Mouse (Mus musculus) fibroblast of lung, adult 2 months (primary cell): ENCODE measurements around the gene Abcd2.

Experiments used
- DNase-seq: peaks from one replicate; pipeline ENCODE4 v3.0.0-alpha.2; 2011; ENCODE audit warnings: low read depth

Abcd2 gene

DNA sequence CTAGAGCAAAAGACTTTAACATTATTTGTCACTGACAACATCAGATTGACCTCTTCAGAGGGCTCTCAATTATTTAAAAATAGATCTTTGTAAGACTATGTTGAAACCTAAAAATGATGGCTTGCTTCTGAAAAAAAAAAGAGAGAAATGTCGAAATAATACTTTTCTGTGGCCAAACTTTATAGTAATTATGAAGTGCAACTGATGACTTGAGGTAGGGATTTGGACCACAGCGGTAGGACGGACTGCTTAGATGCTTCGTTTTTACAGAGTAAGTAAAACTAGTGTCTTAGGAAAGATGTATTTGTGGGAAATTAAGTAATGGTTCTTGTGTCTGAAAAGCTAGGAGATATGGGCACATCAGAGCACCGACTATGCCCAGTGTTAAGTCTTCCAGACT lies 30.4 kb downstream of the Abcd2 start:
- DNase-seq = no peak

DNA sequence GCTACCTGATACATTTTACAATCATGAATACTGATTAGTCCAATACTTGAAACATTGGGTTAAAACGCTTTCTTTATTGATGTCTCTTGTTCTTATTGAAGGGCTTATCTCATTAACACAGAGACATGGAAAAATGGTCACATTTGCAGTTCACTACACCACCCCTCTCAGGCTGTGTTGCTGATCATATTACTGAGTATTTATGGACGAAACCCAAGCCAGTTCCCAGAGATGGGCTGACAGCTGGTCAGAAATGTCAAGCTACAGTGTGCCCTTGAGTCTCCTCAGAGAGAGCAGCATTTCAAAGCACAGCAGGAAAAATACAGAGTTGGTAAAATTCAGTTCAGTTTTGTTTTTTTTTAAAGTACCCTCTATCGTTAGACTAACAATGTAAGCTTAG lies 38.3 kb downstream of the Abcd2 start:
- DNase-seq = no peak

DNA sequence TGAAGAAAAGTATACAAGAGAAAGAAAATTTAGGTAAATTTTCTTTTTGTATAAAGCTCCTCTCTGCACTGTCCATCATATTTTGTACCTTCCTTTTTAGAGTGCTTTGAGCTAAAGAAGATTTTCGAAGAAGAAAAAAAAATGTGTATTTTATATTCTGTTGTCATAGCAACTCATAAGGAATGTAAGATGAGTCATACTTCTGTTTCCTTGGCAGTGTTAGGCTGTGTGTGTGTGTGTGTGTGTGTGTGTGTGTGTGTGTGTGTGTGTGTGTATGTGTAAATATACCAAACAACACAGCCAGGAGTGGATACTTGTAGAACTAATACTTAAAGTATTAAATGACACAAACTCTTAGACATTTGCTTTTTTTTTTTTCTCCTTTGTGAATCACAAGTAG lies 39.0 kb downstream of the Abcd2 start:
- no peak for DNase-seq

DNA sequence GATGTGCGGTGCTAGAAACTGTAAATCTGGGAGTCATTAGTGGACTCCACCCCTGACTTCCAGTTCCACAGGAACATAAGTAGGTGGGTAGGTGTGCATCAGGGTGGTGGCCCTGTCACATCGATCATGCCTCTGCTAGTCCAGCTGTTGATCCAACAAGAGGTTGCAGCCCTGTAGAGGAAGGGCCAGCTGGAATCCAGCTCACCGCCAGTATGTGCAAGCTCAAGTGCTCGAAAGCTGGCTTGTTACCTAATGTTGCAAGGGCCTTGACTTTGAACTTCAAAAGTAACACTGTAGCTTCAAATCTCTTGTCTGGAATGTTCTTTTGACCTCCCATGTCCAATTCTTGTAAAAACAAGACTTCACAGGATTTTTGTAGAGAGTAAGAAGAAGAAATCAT lies 67.0 kb downstream of the Abcd2 start:
- DNase-seq = no peak

DNA sequence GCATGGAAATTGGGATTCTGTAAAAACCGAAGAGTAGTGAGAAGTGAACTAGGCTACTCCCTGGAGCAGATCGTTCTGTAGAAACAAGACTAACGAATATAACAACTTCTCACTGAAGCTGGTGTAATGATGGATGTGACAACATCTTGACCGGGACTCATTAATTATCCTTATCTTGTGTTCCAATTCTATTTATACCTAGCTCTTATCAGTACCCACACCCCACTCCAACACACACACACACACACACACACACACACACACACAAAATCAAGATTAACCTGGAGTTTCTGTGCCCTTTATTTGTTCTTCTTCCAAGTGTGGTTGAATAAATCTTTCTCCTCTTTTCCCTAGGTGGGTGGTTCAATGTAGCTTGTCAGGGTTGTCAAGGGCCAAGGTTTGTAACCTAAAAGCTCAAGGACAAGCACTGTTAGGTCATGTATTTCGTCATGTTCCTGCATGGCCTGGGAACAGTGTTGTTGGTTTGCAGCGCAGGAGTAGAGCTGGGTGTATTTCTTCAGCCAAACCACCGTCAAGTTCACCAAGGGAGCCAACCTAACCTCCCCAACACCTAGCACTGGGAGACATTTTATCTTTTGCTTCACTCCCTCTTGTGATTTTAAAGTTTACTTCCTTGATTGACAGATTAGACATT lies 78.9 kb downstream of the Abcd2 start:
- DNase-seq = no peak

DNA sequence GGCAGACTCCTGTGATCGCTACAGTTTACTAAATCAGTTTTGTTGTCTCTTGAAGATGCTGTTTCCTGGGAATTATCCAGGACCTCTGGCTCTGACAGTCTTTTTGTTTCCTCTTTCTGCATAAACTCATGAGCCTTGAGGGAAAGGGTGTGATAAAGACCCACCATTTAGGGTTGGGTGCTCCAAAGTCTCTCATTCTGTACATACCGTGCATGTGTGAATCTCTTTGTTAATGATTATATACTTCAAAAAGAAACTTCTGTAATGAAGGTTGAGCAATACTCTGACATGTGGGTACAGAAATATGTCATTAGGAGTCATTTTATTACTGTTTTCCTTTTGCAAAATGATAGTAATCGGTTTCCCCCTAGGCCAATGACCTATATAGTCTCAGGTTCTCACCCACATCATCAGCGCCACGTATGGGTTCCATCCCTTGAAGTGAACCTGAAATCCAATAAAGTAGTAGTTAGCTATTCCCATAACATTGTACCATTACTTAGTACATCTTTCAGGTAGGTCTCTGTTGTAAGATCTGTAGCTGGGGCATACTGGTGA lies 83.4 kb downstream of the Abcd2 start:
- DNase-seq = no peak

DNA sequence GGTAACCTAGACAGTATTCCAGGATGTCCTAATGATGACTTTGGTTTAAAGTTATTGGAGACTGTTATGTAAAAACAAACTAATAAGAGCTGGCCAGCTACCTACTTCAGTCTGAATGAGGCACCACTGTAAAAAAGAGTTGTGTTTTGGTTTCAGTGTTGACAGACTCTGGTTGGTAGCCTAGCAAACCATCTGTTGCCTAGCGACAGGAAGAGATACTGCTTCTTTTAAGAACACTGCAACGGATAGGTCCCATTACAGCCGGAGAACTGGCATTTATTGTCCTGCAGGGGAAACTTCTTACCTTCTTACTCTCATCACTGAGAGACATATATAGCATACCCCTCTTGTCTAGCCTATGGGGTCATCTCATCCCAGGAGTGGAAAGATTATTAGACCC lies 86.7 kb downstream of the Abcd2 start:
- no peak for DNase-seq

DNA sequence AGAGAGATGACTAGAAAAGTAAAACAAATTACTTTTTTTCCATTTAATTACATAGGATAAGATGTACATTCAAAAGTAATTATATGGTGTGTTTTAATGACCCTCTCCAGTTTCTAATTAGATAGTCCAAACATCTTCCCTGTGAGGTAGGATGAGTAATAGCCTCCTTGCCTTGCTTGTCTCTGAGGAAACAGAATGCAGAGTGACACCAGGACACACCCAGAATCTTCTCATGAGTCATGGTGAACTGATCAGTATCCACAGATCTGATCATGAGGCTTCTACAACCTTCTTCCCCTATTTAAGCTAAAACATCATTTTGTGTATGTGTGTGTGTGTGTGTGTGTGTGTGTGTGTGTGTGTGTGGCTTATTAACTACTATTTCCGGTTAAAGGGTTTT lies 87.3 kb downstream of the Abcd2 start:
- no peak for DNase-seq

DNA sequence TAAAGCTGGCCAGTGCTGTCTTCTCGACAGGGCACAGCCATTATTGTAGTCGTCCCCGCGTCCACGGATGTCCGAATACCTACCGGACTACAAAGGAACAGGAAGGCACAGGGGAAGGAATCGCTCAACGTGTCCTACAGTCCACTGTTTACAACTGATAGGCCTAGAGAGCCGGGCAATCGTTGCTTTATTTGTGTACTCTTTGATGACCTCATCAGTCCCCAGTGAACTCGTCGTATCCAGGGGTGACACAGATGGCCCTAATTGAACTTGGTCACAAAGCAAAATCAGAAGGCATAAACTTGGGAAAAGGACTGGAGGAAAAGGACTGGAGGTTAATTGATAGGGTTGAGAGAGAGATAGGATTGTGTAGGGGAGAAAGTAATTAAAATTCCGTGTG lies 87.8 kb downstream of the Abcd2 start:
- DNase-seq = no peak

DNA sequence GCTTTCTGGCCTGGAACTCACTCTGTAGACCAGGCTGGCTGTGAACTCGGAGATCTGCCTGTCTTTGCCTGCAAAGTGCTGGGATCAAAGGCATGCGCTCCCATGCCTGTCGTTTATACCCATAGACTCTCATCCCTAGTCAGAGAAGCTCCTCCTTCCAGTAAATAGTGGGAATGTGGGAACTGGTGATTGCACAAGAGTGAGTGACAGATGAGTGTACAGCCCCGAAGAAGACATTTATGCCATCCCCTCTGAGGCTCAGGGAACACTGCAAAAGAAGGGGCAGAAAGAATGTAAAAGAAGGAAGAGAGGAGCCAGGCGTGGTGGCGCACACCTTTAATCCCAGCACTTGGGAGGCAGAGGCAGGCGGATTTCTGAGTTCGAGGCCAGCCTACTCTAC lies 88.3 kb downstream of the Abcd2 start:
- no peak for DNase-seq

DNA sequence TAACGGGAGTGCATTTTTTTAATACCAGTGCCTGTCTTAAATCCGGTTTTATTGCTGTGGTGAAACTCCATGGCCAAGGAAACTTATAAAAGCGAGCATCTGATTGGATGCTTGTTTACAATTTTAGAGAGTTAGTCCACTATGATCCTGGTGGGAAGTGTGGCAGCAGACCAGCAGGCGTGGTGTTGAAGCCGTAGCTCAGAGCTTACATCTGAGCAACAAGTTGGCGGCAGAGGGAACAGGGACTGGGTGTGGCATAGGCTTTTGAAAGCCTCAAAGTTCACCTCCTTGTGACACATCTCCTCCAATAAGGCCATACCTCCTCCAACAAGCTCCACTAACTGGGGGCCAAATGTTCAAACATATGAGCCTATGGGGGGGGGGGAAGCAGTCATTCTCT lies 95.0 kb downstream of the Abcd2 start:
- DNase-seq = no peak
